Mouse (Mus musculus) c-Kit-negative CD71-positive TER-119-positive erythroid progenitor cells, embryonic 14.5 days (primary cell): ENCODE results near the gene Rapgef4.

Experiments
- DNase-seq: peaks from one replicate; pipeline ENCODE4 v3.0.0-alpha.2; 2013; ENCODE audit warnings: low read depth, low spot score

The Rapgef4 gene

DNA sequence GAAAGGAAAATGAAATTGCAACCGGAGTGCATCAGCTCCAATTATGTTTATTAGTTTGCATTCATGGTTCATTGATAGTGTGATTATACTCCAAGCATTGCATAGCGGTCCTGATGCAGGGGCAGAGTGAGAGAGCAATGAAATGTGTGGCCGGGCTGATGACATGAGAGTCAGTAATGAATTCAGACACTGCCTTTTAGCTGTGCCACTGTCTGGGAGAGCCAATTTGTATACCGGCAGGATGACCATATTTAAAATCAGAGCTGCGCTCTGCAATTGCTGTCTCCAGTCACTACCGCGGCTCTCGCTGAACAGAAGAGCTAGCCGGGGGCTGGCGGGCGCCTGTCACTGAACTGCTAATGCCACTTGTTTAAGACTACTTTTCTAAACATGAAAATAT lies 197.5 kb downstream of the Rapgef4 start:
- no peak for DNase-seq

DNA sequence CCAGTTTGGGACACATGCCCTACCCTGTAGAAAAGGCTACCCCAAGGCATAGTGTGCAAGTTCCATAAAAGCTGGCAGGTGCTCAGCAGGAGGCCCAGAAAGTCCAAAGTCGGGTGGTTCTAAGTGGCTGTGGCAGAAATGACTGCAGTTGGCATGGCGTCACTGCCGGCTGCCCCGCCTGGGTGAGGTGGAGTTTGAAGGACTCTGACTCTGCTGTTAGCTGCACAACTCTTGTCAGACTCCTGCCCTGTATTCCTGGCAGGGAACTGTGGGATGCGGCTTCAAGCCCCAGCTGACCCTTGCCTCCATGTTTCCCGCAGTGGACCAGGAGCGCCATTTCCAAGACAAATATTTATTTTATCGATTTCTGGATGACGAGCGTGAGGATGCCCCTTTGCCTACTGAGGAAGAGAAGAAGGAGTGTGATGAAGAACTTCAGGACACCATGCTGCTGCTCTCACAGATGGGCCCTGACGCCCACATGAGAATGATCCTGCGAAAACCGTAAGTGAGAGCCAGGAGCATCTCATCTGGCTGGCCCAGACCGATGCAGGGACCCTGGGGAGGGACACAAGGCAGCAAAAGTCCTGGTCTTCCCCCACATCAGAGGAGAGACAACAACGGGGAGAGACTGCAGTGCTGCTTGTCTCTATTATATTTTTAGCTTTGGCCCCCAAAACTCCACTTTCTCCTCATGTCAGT lies 198.7 kb downstream of the Rapgef4 start:
- no peak for DNase-seq

DNA sequence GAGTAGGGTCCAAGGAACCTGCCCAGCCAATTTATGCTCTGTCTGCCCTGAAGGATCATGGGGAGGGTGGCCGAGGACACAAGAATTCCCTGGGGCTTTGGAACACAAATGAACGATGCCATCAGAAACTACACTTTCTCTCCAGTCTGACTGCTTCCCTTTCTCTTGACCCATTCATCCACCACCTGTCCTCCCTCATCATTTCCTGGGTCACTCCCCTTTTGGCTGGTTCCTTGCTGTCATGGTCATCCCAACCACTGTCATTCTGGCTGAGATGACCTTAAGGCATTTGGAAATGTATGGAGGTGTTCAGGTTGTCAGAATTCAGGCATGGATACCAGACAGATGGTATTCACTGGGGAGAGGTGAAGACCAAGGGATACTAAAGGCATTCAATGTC lies 200.4 kb downstream of the Rapgef4 start:
- DNase-seq = no peak

DNA sequence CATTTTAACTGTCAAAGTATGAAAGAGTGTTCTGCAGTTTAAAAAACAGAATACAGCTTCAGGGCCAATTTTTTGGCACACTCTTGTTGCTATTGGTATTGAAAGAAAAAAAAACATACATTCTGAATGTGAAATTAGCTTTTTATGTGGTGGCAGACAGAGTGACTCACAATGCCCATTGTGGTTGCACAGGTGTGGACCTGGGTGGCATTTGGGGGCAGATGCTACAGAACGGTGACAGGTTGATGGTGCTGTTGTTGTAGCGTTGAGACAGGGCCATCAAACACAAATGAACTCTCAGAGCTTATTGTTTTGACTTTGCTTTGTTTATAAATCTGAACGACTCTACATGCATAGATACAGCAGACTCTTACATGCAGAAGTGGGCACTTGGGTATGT lies 202.7 kb downstream of the Rapgef4 start:
- no peak for DNase-seq

DNA sequence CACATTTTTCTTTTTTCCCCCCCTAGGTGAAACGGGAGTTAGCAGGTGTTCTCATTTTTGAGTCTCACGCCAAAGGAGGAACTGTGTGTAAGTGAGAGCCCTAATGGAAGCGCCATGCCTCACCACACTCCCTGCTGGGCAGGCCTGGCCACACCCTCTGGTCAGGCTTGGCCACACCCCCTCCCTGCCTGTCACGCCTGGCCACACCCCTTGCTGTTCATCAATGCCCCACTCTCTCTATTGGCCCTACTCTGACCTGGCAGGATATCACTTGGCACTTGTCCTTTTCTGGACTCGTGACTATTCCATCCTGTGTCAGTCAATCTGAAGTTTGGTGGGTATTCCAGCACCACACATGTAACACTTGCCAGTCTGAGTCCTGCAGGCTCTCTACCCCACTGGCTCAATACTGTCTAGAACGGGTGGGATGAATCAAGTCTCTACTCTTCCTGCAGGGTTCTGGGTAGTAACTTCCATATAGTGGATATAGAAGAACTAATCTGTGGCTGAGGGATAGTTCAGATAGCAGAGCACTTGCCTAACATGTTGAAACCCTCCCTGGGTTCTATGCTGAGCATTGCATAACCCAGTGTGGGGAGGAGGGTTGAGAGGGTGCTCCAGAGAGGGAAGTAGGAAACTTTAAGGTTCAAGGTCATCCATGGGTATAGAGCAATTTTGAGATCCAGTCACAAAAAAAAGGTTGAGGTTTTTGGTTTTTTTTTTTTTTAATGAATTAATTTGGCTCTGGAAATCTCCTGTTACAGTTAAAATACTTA lies 215.3 kb downstream of the Rapgef4 start:
- DNase-seq = no peak

DNA sequence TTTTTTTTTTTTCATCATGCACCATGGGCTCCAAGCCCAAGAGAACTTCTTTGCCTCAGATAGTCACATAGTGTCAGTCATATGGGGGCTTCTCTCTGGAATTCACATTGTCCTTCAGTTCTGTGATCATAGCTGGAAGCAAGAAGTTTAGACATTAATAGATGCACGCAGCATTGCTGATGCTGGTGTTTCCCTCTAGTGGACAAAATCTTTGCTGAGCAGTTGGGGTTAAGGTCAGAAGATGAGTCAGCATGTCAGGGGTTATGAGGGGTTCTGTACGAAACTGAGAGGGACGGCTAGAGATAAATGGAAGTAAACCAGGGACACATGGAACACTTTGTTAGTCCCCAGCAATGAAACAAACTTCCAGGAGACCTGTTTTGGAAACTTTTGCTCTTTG lies 216.0 kb downstream of the Rapgef4 start:
- no peak for DNase-seq

DNA sequence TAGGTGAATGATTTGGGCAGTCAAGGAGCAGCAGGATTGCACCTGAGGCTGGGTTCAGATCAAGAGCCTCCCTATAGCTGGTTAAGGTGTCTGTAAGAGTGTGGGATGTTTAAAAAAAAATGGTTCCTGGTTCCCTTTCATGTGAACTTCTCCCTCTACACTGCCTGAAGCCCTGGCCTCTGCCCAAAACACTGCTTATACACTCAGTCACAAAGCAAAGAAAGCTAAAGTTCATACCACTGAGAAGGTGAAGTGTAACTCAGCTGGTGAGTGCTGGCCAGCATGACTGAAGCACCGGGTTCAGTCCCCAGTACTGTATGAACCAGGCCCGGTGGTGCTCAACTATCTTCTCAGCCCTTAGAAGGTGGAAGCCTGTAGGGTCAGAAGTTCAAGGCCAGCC lies 218.4 kb downstream of the Rapgef4 start:
- DNase-seq = no peak

DNA sequence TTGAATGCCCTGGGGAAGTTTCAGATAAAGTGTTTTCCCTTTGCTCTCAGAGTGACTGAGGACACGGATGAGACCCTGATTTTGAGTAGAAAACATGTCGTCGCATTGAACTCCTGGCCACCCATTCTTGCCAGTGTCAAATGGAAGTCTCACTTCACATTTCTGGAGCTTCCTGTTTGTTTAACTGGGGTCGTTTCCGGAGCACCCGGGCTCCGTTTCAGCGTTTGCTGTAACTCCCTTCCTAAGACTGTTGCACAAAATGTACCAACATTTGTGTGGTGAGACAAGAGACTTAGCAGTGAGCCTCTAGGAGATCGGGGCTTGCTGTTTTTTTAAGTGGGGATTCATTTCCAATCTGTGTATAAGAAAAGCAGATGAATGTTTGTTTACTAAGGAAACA lies 220.5 kb downstream of the Rapgef4 start:
- DNase-seq = no peak

DNA sequence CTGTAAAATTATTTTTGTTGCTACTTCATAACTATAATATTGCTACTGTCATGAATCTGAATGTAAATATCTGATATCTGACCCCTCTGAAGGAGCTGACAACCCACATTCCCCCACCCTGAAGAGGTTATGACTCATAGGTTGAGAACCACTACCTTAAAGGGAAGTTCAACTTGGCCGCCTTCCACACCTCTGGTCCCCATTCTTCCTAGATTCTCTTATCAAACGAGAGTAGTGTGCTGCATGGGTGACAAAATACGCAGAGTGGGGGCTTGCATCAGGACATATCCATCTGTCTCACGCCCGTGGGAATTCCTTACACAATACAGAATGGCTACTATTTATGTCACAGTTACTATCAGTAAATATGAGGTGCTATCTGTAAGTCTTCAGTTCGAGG lies 221.2 kb downstream of the Rapgef4 start:
- no peak for DNase-seq

DNA sequence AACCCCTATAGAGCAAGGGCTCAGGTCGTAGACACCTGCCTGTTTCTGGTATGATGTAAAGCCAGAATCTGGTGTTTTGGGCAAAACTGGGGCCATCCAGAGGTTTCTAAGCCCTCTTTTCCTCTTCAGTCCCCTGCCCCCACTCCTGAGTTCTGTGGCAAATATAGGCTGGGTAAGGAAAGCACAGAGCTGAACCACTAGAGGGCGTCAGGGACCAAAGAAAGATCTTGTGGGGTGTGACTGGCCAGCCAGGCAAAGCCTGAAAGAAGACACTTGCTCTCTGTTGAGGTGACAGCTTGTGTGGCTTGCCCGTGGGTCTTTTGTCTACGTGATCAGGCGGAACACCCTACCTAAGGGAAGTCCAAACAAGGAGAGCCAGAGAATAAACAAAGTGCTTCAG lies 222.6 kb downstream of the Rapgef4 start:
- no peak for DNase-seq

DNA sequence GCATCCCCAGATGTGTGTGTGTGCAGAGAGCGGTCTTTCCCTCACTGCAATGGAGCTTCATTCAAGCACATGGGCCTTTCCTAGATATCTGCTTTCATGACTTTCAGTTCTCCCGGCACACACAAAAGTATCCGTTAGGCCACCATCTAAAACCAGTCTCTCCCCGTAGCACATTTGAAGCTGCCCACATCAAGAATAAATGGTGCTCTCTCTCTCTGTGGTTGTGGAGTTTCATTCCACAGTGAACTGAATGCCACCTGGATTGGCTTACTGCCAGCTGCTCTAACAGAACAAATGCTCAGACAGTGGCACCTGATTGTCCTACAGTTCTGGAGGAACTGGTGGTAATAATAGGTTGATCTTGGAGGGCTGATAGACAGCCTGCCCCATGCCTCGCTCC lies 224.8 kb downstream of the Rapgef4 start:
- no peak for DNase-seq

DNA sequence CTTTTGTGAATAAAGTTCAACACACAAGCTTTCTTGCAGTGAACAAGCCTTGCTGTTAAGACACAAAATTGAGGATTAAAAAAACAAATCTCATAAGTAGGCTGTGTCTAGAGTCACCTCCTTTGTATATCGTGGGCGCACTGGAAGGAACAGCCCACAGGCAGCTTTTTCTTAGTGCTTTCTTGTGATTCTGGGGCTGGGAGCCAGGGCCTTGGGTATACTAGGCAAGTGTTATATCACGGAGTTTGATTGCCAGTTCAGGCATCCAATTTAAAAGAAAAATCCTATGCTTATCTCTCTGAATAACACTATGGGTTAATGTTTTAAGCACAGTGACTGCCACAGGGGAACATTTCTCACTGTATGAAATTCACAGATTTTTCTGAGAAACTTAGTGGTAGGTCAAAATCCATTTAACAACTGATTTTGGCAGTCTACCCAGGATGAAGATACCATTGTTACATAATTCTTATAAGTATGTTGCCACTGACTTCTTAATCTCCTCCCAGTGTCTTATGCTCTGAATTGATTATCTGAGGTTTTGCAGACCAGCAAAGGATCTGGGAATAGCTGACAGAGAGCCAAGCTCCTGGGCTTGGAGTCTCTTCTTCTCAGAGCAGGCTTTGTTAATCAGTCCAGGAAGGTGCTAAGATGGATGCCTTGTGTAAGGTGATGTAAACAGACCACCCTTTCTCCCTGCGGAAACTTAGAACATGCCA lies 225.6 kb downstream of the Rapgef4 start:
- DNase-seq = no peak

DNA sequence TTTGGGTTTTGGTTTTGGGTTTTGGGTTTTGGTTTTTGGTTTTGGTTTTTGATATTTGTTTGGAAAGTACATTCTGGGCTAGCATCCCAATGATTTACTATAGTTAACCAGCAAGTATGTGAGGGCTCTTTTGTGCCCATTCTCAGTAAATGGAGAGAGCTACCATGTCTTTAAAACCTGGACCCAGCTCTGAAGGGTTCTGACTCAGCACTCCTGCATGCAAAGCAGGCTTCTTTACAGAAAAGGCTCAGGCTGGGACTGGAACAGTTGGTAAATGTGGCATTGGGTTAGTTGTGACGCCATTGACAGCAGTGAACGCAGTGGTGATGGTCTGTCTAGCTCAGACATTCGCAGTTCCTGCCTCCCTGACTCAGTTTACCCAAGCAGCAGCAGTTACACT lies 236.3 kb downstream of the Rapgef4 start:
- DNase-seq = no peak

DNA sequence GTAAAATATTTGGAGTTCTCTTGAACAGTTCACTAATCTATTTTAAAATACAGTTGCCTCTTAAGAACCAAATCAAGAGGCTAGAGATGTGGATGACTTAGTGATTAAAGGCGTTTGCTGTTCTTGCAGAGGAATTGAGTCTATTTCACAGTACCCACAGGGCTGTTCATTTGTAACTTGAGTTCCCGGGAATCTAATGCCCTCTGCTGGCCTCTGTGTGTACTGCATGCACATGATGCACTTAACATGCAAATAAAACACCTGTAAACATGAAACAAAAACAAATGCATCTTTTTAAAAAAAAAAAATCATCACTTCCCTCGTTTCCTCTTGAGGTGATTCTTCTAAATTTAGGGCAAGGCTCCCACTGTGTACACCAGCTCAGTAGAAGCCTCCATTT lies 238.9 kb downstream of the Rapgef4 start:
- peak; percentile 19 for DNase-seq

DNA sequence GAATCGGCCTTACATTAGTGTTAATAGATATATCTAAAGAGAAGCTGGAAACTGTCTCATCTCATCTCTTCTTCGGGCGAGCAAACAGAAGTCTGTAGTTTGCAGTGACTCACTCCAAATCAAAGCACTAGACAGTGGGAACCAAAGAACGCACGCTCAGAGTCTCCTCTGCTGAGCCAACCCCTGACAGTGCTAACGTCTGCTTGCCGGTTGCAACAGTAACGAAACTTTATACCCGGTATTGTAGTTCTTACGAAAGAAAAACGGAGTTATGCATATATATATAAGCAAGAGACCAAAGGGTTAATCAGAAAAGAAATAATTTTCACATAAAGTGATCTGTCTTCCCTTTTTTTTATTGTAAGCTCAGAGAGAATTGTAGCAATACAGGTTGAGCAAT lies 240.2 kb downstream of the Rapgef4 start:
- DNase-seq = no peak

DNA sequence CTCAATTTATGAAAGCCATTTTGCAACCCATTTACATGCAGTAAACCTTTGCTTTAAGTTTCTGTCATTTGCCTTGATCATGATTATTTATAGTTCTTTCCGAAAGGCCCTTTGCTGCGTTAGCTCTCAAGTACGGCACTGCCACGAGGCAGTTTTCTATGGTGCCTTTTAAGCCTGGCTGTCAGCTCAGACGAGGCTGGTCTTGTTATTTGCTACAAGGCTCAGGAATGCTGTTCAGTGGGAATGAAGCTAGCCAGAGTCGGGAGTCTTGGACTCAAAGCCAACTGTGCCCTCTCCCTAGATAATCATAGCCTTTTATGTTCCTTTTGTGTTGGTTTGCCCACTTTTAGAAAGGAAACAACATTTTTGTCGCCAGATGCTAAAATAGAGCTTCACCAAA lies 240.7 kb downstream of the Rapgef4 start:
- DNase-seq = no peak

DNA sequence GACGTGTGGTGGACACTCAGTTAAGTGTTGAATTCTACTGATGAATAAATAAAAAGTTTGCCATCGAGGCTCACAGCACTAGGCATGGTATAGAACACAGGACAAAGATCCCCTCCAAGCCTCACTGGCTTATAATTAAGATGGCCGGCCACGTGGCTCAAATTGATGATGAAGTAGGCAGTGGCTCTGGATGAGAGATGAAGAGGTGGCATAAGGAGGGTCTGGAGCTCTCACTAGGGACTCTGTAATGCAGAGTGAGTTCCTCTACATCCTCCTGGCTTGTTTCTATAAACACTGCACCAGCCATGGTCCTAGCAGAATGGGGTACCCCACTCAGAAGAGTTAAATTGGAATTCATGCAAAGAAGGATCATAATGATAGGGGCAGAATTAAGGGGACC lies 241.2 kb downstream of the Rapgef4 start:
- no peak for DNase-seq

DNA sequence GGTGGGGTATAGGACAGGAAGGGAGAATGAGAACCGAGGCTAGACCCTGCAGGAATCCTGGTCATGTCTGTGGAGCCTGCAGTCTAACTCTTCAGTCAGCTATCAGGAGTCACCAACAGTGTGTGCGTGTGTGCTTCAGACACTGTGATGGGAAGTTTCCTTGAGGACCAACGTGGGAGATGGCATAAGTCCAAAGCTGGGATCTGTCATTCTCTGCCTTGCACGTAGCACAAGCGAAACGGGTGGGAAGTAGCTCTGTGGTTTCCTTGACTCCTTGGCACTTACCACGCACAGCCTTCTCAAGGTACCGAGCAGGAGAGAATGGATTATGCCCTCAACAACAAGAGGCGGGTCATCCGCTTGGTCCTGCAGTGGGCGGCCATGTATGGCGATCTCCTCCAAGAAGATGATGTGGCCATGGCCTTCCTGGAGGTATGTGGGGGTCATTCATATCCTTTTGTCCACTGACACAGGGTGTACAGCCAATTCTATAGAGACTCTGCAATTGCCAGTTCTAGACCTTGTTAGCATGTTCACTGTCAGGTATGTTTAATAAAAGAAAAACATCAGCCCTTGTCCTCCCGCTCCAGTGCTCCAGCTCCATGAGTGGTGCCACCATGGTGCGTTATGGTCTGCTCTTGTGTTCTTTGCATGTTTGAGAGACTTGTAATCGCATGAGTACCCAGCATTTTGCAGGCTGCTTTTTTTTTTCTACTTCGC lies 241.9 kb downstream of the Rapgef4 start:
- DNase-seq = no peak

DNA sequence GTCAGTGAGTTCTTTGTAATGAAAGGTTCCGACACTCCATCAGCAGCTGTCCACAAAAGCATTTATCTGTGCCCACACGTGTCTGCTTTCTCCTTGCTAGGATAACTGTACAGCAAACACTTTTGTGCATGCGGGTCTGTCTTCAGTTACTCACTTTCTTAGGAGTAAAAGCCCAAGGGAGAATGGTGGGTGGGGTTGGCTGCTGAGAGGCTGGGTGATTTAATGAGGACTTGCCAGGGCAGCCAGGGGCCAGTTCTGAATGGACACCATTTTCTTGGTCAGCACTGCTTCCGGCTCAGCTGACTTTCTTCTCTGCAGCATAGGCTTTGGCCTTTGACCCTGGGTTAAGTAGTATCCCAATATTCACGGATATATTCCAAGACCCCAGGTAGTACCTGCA lies 242.4 kb downstream of the Rapgef4 start:
- no peak for DNase-seq

DNA sequence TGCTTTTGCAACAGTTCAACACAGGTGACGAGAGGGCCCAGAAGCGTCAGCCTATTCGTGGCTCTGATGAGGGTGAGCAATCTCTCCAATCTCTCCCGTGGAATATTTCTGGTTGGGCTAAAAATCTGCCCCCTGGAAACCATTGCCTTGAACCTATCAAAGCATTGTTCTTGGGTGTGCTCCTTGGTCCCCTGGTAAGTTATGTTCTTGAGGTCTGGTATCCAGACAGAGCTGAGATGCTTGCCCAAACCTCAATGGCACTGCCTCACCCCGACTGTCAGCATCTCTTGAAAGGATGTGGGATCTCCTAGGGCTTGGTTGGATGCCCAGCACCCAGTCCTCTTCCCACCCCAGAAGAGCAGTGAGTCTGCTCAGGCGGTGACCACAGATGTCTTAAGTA lies 245.0 kb downstream of the Rapgef4 start:
- DNase-seq = no peak

DNA sequence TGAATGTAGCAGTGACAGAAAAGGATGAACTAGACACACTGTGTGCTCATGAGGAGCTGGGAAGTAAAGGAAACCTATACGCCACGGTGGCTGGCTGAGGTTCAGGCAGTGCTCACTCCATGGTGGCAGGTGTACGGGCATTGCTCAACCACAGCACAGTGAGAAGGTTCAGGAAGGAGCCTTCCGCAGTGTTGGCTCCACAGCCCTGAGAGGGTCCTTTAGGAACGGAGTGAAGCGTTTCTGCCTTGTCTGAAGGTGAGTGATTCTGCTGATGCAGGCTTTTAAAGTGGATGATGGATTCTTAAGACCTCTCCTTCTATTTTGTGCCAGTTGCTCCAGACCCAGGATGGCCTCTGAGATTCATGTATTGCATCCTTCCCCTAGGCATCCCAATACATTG lies 246.4 kb downstream of the Rapgef4 start:
- DNase-seq = no peak

DNA sequence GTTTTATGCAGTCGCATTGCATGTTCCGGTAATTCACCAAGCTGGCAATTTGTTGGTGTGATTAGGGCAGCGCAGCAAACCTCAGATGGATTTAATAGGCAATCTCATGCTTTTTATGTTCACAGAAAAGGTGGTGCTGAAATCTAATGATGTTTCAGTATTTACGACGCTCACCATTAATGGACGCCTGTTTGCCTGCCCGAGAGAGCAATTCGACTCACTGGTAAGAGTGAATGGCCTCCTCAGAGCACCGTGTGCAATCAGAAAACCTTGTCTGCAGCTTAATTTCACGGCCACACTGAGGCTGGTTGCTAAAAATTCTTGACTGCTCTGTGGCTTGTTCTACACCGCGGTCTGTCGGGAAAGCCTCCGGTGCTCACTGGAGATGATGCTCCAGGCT lies 247.8 kb downstream of the Rapgef4 start:
- DNase-seq = no peak
